Mouse (Mus musculus) lung, adult 2 months (tissue): Measurements from ENCODE around the gene Timp3.

Experiments
- CTCF ChIP-seq: fragments of 200-500 bp; IDR thresholded peaks from 2 replicates; pipeline ENCODE4 v1.5.1; 2011; ENCODE audit warnings: mild to moderate bottlenecking, low read length, control low read depth; ENCODE audit not compliant: insufficient read depth
- POLR2A ChIP-seq: fragments of 200-500 bp; IDR thresholded peaks from 2 replicates; pipeline ENCODE4 v1.6.1; 2011; ENCODE audit warnings: low read depth, mild to moderate bottlenecking, control low read depth, low read length, borderline replicate concordance; ENCODE audit errors: extremely low read depth

GRCm38 (mm10) chr10:86303495-86303876 is 3.3 kb downstream of the Timp3 start:
- TF ChIP-seq POLR2A (no peak), CTCF (no peak)
